Mouse (Mus musculus): ENCODE measurements around the gene Rflna.

DNA sequence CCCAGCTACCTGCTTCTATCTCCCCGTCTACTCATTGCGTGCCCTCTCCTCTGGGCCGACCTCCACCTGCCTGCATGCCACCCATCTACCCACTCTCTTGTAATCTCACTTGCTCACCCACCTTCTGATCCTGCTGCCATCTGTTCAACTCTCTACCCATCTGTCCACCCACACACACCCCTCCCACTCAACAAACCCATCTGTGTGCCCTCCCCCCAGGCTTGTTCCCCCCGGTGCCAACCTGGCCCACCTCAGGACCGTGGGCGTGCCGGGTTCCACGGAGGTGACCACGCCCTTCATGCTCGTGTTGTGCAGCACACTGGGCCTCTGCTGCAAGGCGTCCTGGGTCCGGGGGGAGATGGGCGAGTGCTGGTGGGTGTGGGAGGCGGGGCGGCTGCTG is 25.4 kb downstream of the Rflna start:
- TF ChIP-seq GATA1 (IDR thresholded peaks at IDR 0.05; ENCODE audit: borderline replicate concordance, low read length) (no peak), FLI1 (IDR thresholded peaks at IDR 0.05; ENCODE audit: low read length) (no peak)

All from megakaryocyte, embryonic 14.5 days (primary cell).